Mouse (Mus musculus): ENCODE data around the gene Ice2. TPM values are rescaled to one million over a fixed set of nuclear protein-coding genes. Genes with fewer than 3 reads are reported as not detected.

Gene Ice2
- 8.9 and 9.9 TPM in 2 replicates for polyA plus RNA-seq (2015; fragmentation: Nextera tagmentation; extraction: Ambion mirVana)

- Histone ChIP-seq H3K27ac (replicated peaks) (peak within 1 kb of the TSS; percentile 91), H3K4me2 (peak within 1 kb of the TSS; percentile 84), H3K4me1 (replicated peaks) (peaks cover 8% of the 10 kb centered on the region), H3K27me3 (no peaks in the 10 kb centered on the region), H3K4me3 (peak within 1 kb of the TSS; percentile 63), H3K36me3 (no peaks in the 10 kb centered on the region), H3K9me3 (no peaks in the 10 kb centered on the region), H3K9ac (peak within 1 kb of the TSS; percentile 73)
- under 1% methylated on average over 52 of the region's 53 CpGs for WGBS
- ATAC-seq (ENCODE audit: low FRiP score, low read depth): peak; percentile 89
Observed at GRCm38 (mm10) chr9:69397760-69398452, at the start of gene Ice2. TSS of gene Ice2 (plus strand) at chr9:69397906.

- 84% methylated on average over 2 of the region's 2 CpGs for WGBS
- Histone ChIP-seq H3K27ac (replicated peaks) (no peak overlapping the region), H3K36me3 (no peaks in the 10 kb centered on the region), H3K4me3 (no peak overlapping the region), H3K9ac (no peak overlapping the region), H3K4me2 (no peak overlapping the region), H3K27me3 (no peaks in the 10 kb centered on the region), H3K9me3 (no peaks in the 10 kb centered on the region), H3K4me1 (replicated peaks) (peaks cover 18% of the 10 kb centered on the region)
- no peak for ATAC-seq (ENCODE audit: low FRiP score, low read depth)
Observed at GRCm38 (mm10) chr9:69349537-69349936, 48.2 kb upstream of the Ice2 start.

DNA sequence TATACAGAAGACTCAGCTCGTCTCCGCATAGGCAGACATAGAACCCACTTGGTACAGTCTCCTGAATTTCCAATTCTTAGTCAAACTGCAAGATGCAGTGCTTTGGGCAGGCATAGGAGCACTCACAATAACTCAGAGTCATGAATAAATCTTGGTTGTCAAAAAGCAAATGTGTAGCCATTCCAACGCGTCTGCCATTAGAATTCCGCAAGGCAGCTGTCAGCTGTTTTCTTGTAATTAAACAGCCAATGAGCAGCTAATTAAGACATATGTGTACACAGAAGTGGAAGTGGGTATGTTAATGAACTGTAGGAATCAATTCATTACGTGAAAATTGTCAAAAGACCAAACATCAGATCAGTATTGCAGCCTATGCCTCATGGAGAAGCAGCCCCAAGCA lies 43.5 kb upstream of the Ice2 start:
- H3K9ac ChIP-seq: no peak overlapping the region
- WGBS: 61% methylated on average over 6 of the region's 6 CpGs
- no peak overlapping the region for H3K4me2 ChIP-seq
- H3K36me3 ChIP-seq: no peaks in the 10 kb centered on the region
- no peaks in the 10 kb centered on the region for H3K27me3 ChIP-seq
- H3K4me1 ChIP-seq (replicated peaks): peaks cover 22% of the 10 kb centered on the region
- no peak for ATAC-seq (ENCODE audit: low FRiP score, low read depth)
- no peak overlapping the region for H3K27ac ChIP-seq (replicated peaks)
- no peak overlapping the region for H3K4me3 ChIP-seq
- no peaks in the 10 kb centered on the region for H3K9me3 ChIP-seq

- Histone ChIP-seq H3K9ac (no peak overlapping the region), H3K4me3 (no peak overlapping the region), H3K4me1 (replicated peaks) (peaks cover 23% of the 10 kb centered on the region), H3K27ac (replicated peaks) (no peak overlapping the region), H3K9me3 (no peaks in the 10 kb centered on the region), H3K36me3 (no peaks in the 10 kb centered on the region), H3K27me3 (no peaks in the 10 kb centered on the region), H3K4me2 (no peak overlapping the region)
- ATAC-seq (ENCODE audit: low FRiP score, low read depth): no peak
- WGBS: 29% methylated on average over 3 of the region's 3 CpGs
Observed at GRCm38 (mm10) chr9:69357834-69358233, 39.9 kb upstream of the Ice2 start.

GRCm38 (mm10) chr9:69358797-69359196 lies 38.9 kb upstream of the Ice2 start:
- Histone ChIP-seq H3K9ac (no peak overlapping the region), H3K36me3 (no peaks in the 10 kb centered on the region), H3K27me3 (no peaks in the 10 kb centered on the region), H3K4me3 (no peak overlapping the region), H3K4me1 (replicated peaks) (peaks cover 18% of the 10 kb centered on the region), H3K4me2 (no peak overlapping the region), H3K9me3 (no peaks in the 10 kb centered on the region), H3K27ac (replicated peaks) (no peak overlapping the region)
- peak; percentile 35; the same call in 1 of the 2 replicates for ATAC-seq (ENCODE audit: low FRiP score, low read depth)
- 44% methylated on average over 6 of the region's 6 CpGs for WGBS

- ATAC-seq (ENCODE audit: low FRiP score, low read depth): no peak
Observed at GRCm38 (mm10) chr9:69361951-69362445, 35.7 kb upstream of the Ice2 start.

DNA sequence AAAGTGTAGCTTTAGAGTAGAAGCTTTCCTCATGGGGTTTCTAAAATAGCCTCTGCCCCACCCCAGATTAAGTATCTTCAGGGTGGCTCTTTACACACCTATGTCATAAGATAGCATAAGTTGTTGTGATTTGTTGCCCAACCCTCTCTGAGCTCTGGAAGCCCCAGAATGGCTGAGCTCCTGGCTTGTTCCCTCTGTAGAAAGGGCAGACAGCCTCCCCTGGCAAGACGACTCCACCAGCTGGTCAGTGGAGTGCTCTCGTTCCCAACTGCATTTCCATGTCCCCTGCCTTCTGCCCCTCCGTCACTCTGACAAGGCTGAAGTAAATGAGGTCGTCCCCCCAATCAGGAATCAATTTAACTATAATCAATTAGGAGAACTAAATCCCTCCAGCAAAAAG lies 34.9 kb upstream of the Ice2 start:
- no peak overlapping the region for H3K9ac ChIP-seq
- H3K4me1 ChIP-seq (replicated peaks): peaks cover 11% of the 10 kb centered on the region
- H3K27ac ChIP-seq (replicated peaks): no peak overlapping the region
- H3K27me3 ChIP-seq: no peaks in the 10 kb centered on the region
- no peaks in the 10 kb centered on the region for H3K9me3 ChIP-seq
- H3K4me2 ChIP-seq: no peak overlapping the region
- WGBS: 32% methylated on average over 4 of the region's 4 CpGs
- no peak for ATAC-seq (ENCODE audit: low FRiP score, low read depth)
- H3K4me3 ChIP-seq: no peak overlapping the region
- H3K36me3 ChIP-seq: no peaks in the 10 kb centered on the region

More at GRCm38 (mm10) chr9:69361951-69362445, 35.7 kb upstream of the Ice2 start:
- Histone ChIP-seq H3K4me2 (no peak overlapping the region), H3K4me3 (no peak overlapping the region), H3K4me1 (replicated peaks) (peaks cover 11% of the 10 kb centered on the region), H3K27me3 (no peaks in the 10 kb centered on the region), H3K9me3 (no peaks in the 10 kb centered on the region), H3K9ac (no peak overlapping the region), H3K27ac (replicated peaks) (no peak overlapping the region), H3K36me3 (no peaks in the 10 kb centered on the region)
- WGBS: 93% methylated on average over 8 of the region's 8 CpGs

DNA sequence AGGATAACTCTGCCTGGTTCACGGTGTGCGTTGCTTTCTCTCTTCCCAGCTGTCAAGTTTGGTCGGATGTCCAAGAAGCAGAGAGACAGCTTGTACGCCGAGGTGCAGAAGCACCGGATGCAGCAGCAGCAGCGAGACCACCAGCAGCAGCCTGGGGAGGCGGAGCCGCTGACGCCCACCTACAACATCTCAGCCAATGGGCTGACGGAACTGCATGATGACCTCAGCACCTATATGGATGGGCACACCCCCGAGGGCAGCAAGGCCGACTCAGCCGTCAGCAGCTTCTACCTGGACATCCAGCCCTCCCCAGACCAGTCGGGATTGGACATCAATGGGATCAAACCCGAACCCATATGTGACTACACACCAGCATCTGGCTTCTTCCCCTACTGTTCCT lies 33.6 kb upstream of the Ice2 start:
- Histone ChIP-seq H3K4me3 (no peak overlapping the region), H3K9me3 (no peaks in the 10 kb centered on the region), H3K27me3 (no peaks in the 10 kb centered on the region), H3K4me2 (no peak overlapping the region), H3K9ac (no peak overlapping the region), H3K27ac (replicated peaks) (no peak overlapping the region), H3K36me3 (no peaks in the 10 kb centered on the region), H3K4me1 (replicated peaks) (peaks cover 1% of the 10 kb centered on the region)
- ATAC-seq (ENCODE audit: low FRiP score, low read depth): peak; percentile 59; the same call in 1 of the 2 replicates
- 68% methylated on average over 16 of the region's 16 CpGs for WGBS

DNA sequence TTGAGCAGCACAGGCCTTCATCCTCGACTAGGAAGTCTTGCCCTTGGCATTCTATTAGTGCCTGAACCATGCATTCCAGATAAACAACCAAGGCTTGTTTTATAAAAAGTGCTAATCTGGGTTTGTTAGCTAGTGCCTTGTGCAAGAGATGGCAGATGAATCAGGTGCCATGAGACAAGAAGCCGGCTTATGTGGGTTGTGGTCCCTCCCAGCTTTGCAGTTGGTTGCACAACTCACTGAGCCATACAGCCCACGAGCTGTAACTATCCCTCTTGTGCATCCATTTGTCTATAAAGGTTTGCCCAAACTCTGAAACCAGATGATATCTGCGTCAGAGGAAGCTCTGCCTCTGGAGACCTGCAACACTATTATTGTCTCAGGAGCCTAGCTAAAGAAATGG lies 30.7 kb upstream of the Ice2 start:
- Histone ChIP-seq H3K4me3 (no peak overlapping the region), H3K36me3 (no peaks in the 10 kb centered on the region), H3K9me3 (no peaks in the 10 kb centered on the region), H3K27ac (replicated peaks) (no peak overlapping the region), H3K9ac (no peak overlapping the region), H3K4me1 (replicated peaks) (no peaks in the 10 kb centered on the region), H3K27me3 (no peaks in the 10 kb centered on the region), H3K4me2 (no peak overlapping the region)
- 65% methylated on average over 4 of the region's 4 CpGs for WGBS
- no peak for ATAC-seq (ENCODE audit: low FRiP score, low read depth)

GRCm38 (mm10) chr9:69368071-69368470 lies 29.6 kb upstream of the Ice2 start:
- H3K27me3 ChIP-seq: no peaks in the 10 kb centered on the region
- 76% methylated on average over 8 of the region's 8 CpGs for WGBS
- H3K9ac ChIP-seq: no peak overlapping the region
- no peaks in the 10 kb centered on the region for H3K36me3 ChIP-seq
- no peaks in the 10 kb centered on the region for H3K9me3 ChIP-seq
- no peaks in the 10 kb centered on the region for H3K4me1 ChIP-seq (replicated peaks)
- no peak overlapping the region for H3K27ac ChIP-seq (replicated peaks)
- no peak overlapping the region for H3K4me3 ChIP-seq
- H3K4me2 ChIP-seq: no peak overlapping the region
- no peak for ATAC-seq (ENCODE audit: low FRiP score, low read depth)

GRCm38 (mm10) chr9:69371046-69371724 lies 26.5 kb upstream of the Ice2 start:
- no peak for ATAC-seq (ENCODE audit: low FRiP score, low read depth)
- no peaks in the 10 kb centered on the region for H3K4me1 ChIP-seq (replicated peaks)
- no peaks in the 10 kb centered on the region for H3K9me3 ChIP-seq
- no peaks in the 10 kb centered on the region for H3K27me3 ChIP-seq
- no peak overlapping the region for H3K9ac ChIP-seq
- no peak overlapping the region for H3K4me3 ChIP-seq
- no peak overlapping the region for H3K27ac ChIP-seq (replicated peaks)
- 82% methylated on average over 11 of the region's 11 CpGs for WGBS
- H3K36me3 ChIP-seq: no peaks in the 10 kb centered on the region
- H3K4me2 ChIP-seq: no peak overlapping the region

DNA sequence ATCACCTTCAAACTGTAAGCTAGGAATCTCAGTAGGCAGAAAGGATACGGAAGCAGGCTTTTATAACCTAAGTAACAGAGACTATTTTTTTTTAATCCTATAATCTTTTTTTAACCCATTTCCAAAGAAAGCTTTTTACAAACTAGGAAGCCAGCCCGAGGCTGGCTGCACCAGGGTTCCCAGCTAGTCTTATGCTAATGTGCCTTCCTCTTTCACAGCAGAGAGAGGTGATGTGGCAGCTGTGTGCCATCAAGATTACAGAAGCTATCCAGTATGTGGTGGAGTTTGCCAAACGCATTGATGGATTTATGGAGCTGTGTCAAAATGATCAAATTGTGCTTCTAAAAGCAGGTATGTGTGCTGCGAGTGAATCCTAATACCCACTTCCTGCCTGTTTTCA lies 24.8 kb upstream of the Ice2 start:
- ATAC-seq (ENCODE audit: low FRiP score, low read depth): no peak
- peaks cover 8% of the 10 kb centered on the region for H3K36me3 ChIP-seq
- no peak overlapping the region for H3K4me2 ChIP-seq
- H3K9me3 ChIP-seq: no peaks in the 10 kb centered on the region
- no peaks in the 10 kb centered on the region for H3K27me3 ChIP-seq
- WGBS: 33% methylated on average over 4 of the region's 4 CpGs
- H3K27ac ChIP-seq (replicated peaks): no peak overlapping the region
- H3K9ac ChIP-seq: no peak overlapping the region
- H3K4me1 ChIP-seq (replicated peaks): no peaks in the 10 kb centered on the region
- no peak overlapping the region for H3K4me3 ChIP-seq
